Mouse (Mus musculus) liver, adult 2 months (tissue): ENCODE measurements at regions not wholly inside any gene's neighbourhood (a gene's known extent, or its start where the extent isn't known, plus 50 kb on each side); places are given as distances from the start of the nearest gene placed in this dataset.

Source experiments
- DNase-seq: peaks from one replicate; pipeline ENCODE4 v3.0.0-alpha.2; 2011; ENCODE audit warnings: low read depth, low spot score; ENCODE audit errors: extremely low read depth
- H3K27ac ChIP-seq: fragments of 200-500 bp; replicated peaks from 2 replicates; pipeline ENCODE4 v1.5.1; 2012; ENCODE audit warnings: low read depth, mild to moderate bottlenecking, control low read depth, inconsistent platforms, low read length; ENCODE audit not compliant: insufficient read depth
- H3K27me3 ChIP-seq: fragments of 200-500 bp; 2 replicates; pipeline ENCODE4 v1.6.1; 2012; ENCODE audit warnings: mild to moderate bottlenecking, moderate library complexity, low read length, inconsistent platforms; ENCODE audit not compliant: control insufficient read depth, insufficient read depth
- H3K36me3 ChIP-seq: fragments of 200-500 bp; 2 replicates; pipeline ENCODE4 v1.6.1; 2012; ENCODE audit warnings: low read length, inconsistent platforms; ENCODE audit not compliant: control insufficient read depth, insufficient read depth
- H3K4me1 ChIP-seq: fragments of 200-500 bp; 2 replicates; pipeline ENCODE4 v1.6.1; 2011; ENCODE audit warnings: low read length; ENCODE audit not compliant: control insufficient read depth, insufficient read depth
- H3K4me3 ChIP-seq: fragments of 200-500 bp; 2 replicates; pipeline ENCODE4 v1.5.1; 2011; ENCODE audit warnings: low read depth, mild to moderate bottlenecking, control low read depth, low read length, moderate library complexity; ENCODE audit not compliant: insufficient read depth
- H3K79me2 ChIP-seq: fragments of 200-500 bp; 2 replicates; pipeline ENCODE4 v1.6.1; 2012; ENCODE audit warnings: inconsistent platforms, mild to moderate bottlenecking, low read length, moderate library complexity; ENCODE audit not compliant: control insufficient read depth, insufficient read depth
- H3K9ac ChIP-seq: fragments of 200-500 bp; 2 replicates; pipeline ENCODE4 v1.6.1; 2012; ENCODE audit warnings: low read depth, mild to moderate bottlenecking, control low read depth, inconsistent platforms, low read length
- CTCF ChIP-seq: fragments of 200-500 bp; IDR thresholded peaks from 2 replicates; pipeline ENCODE4 v1.5.1; 2011; ENCODE audit warnings: low read depth, low read length, control low read depth
- POLR2A ChIP-seq: fragments of 200-500 bp; IDR thresholded peaks from 2 replicates; pipeline ENCODE4 v1.6.1; 2011; ENCODE audit warnings: low read length, control low read depth; ENCODE audit not compliant: insufficient read depth; ENCODE audit errors: extremely low read depth
- WGBS: fragments of 180-500 bp; shearing (Covaris S2); methylation state at CpG from one replicate; pipeline ENCODE4 v1.1.7; 2018; 5-methylcytosine and 5-hydroxymethylcytosine counted together

- Histone ChIP-seq H3K4me1 (no peaks in the 10 kb centered on the region), H3K79me2 (no peaks in the 10 kb centered on the region), H3K9ac (no peak overlapping the region), H3K27ac (no peak overlapping the region), H3K27me3 (no peaks in the 10 kb centered on the region), H3K4me3 (no peak overlapping the region), H3K36me3 (no peaks in the 10 kb centered on the region)
- 73% methylated on average over 3 of the region's 3 CpGs for WGBS
- TF ChIP-seq CTCF (no peak), POLR2A (no peak)
- no peak for DNase-seq
Measured at GRCm38 (mm10) chr3:124067061-124067460, 253.6 kb upstream of the Tram1l1 start.

DNA sequence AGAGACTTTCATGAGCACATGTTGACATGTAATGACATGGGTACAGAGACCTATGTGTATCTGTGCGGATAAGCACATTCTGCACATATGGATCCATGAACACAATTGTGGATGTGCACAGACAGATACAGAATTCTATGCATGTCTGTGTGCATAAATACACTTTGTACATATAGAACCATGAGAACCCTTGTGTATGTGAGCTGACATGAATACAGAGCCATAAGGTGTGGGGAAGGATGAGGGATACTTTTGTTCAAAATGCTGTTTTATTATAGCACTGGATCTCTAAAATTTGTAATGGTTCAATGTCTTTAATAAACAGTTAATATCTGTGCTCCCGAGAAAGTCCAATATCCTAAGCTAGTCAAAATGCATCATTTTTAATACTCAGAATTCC lies 253.1 kb upstream of the Tram1l1 start:
- H3K9ac ChIP-seq: no peak overlapping the region
- no peak overlapping the region for H3K27ac ChIP-seq
- no peak for DNase-seq
- no peaks in the 10 kb centered on the region for H3K36me3 ChIP-seq
- H3K79me2 ChIP-seq: no peaks in the 10 kb centered on the region
- H3K27me3 ChIP-seq: no peaks in the 10 kb centered on the region
- TF ChIP-seq CTCF (no peak), POLR2A (no peak)
- H3K4me3 ChIP-seq: no peak overlapping the region
- no peaks in the 10 kb centered on the region for H3K4me1 ChIP-seq
- WGBS: 86% methylated on average over 2 of the region's 2 CpGs

DNA sequence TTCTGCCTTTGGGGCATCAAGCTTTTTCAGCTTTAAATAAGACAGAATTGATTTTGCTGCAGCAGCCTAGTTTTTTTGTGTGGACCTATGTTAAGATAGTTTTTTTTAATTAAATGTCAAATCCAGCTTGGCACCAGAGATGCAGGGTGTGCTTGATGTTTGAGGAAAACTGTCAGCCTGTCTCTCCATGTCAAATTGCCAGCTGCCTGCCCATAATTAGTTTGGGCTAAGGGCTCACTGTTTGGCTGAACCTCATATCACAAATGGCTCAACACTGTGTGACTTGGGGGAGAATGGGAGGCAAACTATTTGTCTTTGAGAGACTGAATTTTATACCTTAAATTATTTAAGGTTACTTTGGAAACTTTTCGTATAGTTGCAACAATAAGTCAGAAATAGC lies 252.7 kb upstream of the Tram1l1 start:
- TF ChIP-seq CTCF (no peak), POLR2A (no peak)
- Histone ChIP-seq H3K27ac (no peak overlapping the region), H3K36me3 (no peaks in the 10 kb centered on the region), H3K27me3 (no peaks in the 10 kb centered on the region), H3K79me2 (no peaks in the 10 kb centered on the region), H3K9ac (no peak overlapping the region), H3K4me3 (no peak overlapping the region), H3K4me1 (no peaks in the 10 kb centered on the region)
- 65% methylated on average over 1 of the region's 1 CpGs for WGBS
- DNase-seq: no peak

- Histone ChIP-seq H3K9ac (no peak overlapping the region), H3K36me3 (no peaks in the 10 kb centered on the region), H3K27ac (no peak overlapping the region), H3K4me3 (no peak overlapping the region), H3K27me3 (no peaks in the 10 kb centered on the region), H3K4me1 (no peaks in the 10 kb centered on the region), H3K79me2 (no peaks in the 10 kb centered on the region)
- DNase-seq: no peak
- 70% methylated on average over 1 of the region's 1 CpGs for WGBS
- TF ChIP-seq POLR2A: no peak
- no peak for TF ChIP-seq CTCF
Measured at GRCm38 (mm10) chr3:124069182-124069581, 251.5 kb upstream of the Tram1l1 start.

DNA sequence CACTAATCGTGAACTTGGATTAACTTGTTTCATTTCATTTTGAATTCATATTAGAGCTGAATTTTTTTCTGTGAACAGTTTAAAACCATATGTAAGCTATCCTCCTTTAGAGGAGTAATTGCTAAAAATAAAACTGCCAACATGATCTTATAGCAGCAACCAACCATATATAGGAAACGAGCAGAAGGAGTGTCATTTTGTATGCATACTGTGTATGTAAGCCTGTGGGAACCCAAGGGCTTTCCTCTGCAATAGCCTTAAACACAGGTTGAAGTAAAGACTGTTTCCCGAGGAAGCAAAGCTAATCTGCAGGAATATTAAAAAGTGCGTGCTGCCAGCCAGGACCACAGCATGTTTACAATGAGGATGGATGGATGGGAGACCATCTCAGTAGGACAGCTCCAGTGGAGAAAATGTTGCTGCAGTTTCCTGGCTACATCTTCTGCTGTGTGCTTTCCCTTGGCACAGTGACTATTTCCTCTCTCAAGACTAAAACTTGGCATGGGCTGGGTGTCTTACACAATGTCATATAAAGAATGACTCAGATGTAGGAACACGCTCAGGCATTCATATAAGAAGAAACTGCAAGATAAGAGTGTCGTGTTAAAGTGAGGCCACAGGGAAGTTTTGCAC lies 244.6 kb upstream of the Tram1l1 start:
- no peak for DNase-seq
- 59% methylated on average over 6 of the region's 6 CpGs for WGBS
- TF ChIP-seq POLR2A: no peak
- TF ChIP-seq CTCF: no peak

GRCm38 (mm10) chr3:124092404-124093121 lies 228.1 kb upstream of the Tram1l1 start:
- no peak for DNase-seq
- TF ChIP-seq POLR2A (no peak), CTCF (no peak)

More for the DNA sequence above, 244.6 kb upstream of the Tram1l1 start:
- H3K4me1 ChIP-seq: no peaks in the 10 kb centered on the region
- no peak overlapping the region for H3K4me3 ChIP-seq
- H3K79me2 ChIP-seq: no peaks in the 10 kb centered on the region
- no peaks in the 10 kb centered on the region for H3K36me3 ChIP-seq
- H3K27me3 ChIP-seq: no peaks in the 10 kb centered on the region; the same call in 1 of the 2 replicates
- no peak overlapping the region for H3K9ac ChIP-seq
- H3K27ac ChIP-seq: no peak overlapping the region

More at GRCm38 (mm10) chr3:124092404-124093121, 228.1 kb upstream of the Tram1l1 start:
- Histone ChIP-seq H3K27ac (no peak overlapping the region), H3K36me3 (no peaks in the 10 kb centered on the region), H3K4me1 (no peaks in the 10 kb centered on the region), H3K79me2 (no peaks in the 10 kb centered on the region), H3K9ac (no peak overlapping the region), H3K27me3 (no peaks in the 10 kb centered on the region), H3K4me3 (no peak overlapping the region)
- WGBS: 72% methylated on average over 9 of the region's 9 CpGs
